Mouse (Mus musculus): ENCODE data around the gene Sema5a. TPM values are rescaled to one million over a fixed set of nuclear protein-coding genes. Genes with fewer than 3 reads are reported as not detected.

Sema5a gene
- total RNA-seq, 1 experiment from 2014 or later: 23.0 TPM

- DNase-seq: no peak
Measured at GRCm38 (mm10) chr15:32247281-32247680, 2.7 kb downstream of the Sema5a start.

- DNase-seq: no peak
Measured at GRCm38 (mm10) chr15:32254806-32255205, 10.2 kb downstream of the Sema5a start.

DNA sequence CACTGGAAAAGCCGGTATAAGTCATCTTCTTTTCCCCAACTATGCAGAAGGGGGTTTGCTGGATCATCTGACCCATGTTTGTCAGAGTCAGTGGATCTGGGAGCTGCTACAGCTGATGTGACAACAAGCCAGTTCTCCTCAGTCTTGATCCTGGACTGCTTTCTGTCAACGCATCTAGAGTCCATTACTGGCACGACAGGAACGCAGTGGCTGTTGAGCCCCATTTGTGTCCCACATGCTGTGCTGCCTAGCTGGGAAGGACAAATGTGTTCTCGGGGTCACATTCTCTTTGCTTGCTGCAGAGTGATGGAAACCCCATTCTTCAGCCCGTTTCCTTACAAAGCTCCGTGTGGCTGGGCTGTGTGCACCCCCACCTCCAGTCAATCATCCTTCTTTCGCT lies 12.7 kb downstream of the Sema5a start:
- no peak for DNase-seq

DNA sequence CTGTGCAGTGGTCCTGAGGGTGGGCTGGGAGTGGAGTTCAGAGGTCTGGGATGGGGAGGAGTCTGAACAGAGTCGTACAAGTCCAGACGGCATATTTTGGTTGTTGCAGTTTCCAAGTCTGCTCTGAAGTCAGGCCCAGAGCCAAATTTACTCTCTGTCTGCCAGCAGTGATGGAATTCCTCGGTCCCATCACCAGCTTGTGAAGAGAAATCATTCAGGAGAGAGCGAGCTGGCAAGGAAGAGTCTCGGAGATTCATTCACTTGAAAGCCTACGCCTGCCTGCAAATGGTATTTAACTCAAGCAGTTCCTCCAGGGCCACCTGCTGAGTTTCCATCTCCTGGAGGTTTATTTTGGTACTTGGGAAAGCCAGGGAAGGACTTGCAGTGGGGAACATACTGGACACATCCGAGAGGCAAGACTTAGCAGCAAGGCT lies 13.3 kb downstream of the Sema5a start:
- peak; percentile 17 for DNase-seq

- no peak for DNase-seq
Measured at GRCm38 (mm10) chr15:32259362-32260096, 14.9 kb downstream of the Sema5a start.

DNA sequence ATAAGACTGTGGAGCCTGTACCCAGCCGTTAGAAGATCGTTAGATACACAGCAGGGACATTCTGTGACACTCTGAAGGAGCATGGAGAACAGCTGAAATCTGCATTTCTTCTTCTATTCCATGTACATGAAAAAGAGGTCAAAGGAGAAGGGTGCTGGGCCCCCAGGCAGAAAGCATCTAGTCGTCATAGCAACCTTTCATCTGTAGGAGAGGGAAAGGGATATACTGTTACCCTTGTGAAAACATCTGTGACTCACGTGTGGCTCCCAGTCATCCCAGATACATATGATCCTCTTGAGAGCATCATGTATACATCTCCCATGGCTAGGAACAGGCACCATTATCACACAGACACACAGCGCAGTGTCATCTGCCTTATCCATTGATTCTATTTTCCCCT lies 16.3 kb downstream of the Sema5a start:
- DNase-seq: no peak

- DNase-seq: no peak
Measured at GRCm38 (mm10) chr15:32263651-32264050, 19.0 kb downstream of the Sema5a start.

DNA sequence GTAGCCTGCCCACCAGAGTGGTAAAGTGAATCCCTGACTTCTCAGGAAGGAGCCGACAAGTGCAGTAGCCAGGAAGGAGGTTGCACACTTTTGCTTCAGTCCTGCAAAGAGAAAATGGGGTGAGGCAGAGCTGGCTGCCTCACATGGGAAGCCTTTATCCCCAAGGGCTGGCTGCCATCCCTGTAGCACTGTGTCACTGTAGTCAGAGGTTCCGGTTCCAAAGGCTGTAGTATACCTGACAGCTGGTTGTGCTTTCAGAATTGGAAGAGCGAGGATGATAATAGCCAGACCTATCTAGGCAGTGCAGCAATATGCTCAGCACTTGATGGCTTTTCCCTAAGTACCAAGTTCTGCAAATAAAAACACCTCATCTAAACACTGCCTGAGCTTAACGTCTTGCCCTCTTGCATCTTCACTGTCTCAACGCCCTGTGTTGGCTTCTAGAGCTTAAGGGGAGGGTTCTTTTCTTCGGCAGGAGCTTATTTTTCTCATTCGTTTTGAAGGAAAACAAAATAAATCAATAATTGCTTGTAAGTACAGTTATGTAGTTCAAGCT lies 20.3 kb downstream of the Sema5a start:
- DNase-seq: no peak

- peak; percentile 41 for DNase-seq
Measured at GRCm38 (mm10) chr15:32265378-32265934, 20.8 kb downstream of the Sema5a start.

DNA sequence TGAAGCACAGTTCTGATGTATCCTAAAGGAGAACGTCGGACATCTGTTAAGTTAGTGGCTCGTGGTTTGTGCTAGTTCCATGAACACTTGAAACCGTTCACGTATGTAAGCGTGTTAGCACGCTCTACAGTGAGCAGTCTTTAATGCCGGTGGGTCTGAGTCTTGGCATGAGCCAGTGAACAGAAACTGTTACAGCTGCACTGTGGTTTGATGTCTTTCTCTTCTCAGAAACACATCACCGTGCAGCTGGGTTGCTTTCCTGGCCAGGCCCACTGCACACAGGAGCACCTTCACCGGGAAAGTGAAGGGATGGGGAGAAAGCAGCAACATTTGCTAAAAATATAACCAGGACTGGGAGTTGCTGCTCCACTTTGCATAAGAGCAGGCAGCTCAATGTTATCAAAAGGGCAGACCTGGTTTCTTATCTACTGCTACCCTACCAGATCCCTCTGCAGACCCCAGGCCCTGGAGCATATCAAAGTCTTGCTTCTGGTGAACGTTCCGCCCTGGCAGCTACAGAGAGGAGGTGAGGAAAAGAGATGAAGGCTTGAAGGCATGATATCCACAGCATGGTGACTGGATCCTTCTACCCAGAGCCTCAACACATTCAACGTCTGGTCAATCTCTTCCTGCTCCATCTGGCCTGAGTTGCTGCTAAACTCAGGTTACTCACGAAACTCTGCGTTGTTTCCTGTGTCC lies 21.7 kb downstream of the Sema5a start:
- no peak for DNase-seq

DNA sequence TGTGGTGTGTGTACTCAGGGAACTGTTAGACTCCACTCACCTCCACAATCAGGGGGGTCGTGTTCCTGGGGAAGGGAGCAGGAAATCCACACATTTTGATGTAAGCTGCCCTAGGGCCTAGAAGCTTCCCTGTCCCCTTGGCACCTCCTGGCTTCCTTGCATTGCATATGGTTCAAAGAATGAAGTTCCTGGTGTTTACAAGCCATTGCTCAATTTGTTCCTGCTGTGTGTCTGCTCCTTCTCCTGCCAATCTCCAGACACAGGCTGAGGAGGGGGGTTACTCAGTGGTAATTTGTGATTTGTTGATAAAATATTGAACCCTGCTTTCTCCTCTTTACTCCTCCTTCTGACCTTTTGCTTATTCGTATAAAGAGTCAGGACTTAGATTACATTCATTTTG lies 25.5 kb downstream of the Sema5a start:
- DNase-seq: no peak

- no peak for DNase-seq
Measured at GRCm38 (mm10) chr15:32273925-32274324, 29.3 kb downstream of the Sema5a start.

- DNase-seq: no peak
Measured at GRCm38 (mm10) chr15:32275020-32275419, 30.4 kb downstream of the Sema5a start.

- DNase-seq: no peak
Measured at GRCm38 (mm10) chr15:32278600-32278999, 34.0 kb downstream of the Sema5a start.

DNA sequence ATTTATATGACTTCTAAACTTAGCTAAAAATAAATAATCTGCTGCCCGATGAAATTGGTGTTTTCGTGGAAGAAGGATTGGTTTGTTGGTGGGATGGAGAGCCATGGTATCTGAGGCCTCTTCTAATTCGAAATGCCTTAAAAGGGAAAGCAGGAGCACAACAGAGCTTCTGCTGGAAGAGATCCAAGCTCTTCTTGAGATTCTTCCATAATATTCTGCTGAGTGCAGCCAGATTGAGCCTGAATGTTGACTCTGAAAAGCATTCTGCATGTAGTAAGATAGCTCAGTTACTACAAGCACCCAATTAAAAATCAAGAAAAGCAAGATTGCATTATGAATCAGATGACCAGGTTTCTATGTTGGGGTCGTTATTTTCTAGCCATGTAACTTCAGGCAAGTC lies 36.8 kb downstream of the Sema5a start:
- DNase-seq: no peak

- no peak for DNase-seq
Measured at GRCm38 (mm10) chr15:32284688-32285087, 40.1 kb downstream of the Sema5a start.

GRCm38 (mm10) chr15:32286296-32286695 lies 41.7 kb downstream of the Sema5a start:
- DNase-seq: no peak

DNA sequence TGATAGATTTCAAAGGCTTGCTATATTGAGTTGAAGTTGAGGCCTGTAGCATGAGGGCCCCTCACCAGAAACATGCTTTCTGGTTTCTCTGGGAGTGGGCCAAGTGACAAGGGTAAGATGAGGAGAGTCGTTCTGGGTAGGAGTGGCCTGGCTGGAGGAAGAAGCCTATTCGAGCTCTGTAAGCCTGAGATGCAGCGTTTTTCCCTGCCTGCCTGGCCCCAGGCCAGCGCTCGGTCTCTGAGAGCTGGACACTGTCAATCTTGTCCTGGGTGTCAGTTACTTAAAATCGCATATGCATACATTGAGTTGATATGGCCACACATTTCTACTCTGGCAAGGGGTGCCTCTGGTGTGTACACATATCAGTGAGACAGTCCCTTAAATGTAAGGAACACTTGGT lies 43.9 kb downstream of the Sema5a start:
- peak; percentile 70 for DNase-seq

DNA sequence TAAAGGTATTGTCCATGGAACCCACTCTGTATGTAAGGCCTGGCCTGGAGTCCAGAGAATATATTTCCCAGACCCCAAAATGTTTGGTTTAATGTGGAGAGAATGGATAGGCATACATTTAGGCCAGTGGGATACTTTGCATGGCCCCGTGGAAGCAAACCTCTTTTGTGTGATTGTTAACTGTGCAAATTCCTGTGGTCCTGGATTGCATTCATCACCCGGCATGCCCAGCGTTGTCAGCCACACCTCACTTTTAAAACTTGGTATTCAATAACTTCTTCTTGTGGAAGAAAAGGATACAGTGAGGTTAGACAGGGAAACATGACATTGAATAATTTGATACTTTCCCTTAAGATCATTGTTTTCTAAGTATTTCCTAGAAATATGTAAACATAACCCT lies 46.4 kb downstream of the Sema5a start:
- no peak for DNase-seq

GRCm38 (mm10) chr15:32296523-32296922 lies 51.9 kb downstream of the Sema5a start:
- DNase-seq: peak; percentile 6

DNA sequence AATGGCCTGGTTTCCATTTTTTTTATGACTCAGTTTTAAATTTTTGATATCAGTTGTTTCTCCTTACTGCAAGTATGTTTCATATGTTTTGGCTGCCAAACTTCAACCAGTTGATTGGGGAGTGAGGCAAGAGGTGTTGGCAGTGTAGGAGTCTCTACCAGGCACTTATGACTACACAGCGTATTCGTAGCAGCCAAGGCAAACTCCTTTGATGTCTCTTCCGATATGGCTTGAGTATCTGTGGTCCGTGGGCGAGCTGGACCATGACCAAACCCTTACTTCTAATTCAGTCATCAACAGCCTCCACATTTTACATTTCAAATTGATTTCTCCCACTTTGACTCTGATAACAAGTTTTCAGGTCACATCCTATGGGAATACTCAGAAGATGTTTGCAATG lies 52.7 kb downstream of the Sema5a start:
- no peak for DNase-seq

- no peak for DNase-seq
Measured at GRCm38 (mm10) chr15:32298525-32298924, 53.9 kb downstream of the Sema5a start.

DNA sequence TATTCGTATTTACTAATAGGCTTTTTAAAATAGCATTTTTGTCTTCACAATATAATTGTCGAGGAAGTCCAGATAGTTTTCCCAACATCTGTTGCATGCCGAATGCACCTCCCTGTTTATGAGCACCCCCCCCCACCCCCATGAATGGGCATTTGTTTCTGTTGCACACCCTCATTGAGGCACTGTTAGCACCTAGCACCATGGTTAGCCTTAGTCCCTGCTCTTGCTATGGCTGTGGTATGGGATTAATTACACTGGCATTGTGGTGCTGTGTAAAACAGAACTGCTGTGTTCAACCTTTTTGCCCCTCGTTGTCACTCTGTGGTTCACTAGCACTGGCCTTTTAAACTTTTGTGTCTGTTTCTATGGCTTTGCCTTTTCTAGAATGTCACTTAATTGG lies 56.4 kb downstream of the Sema5a start:
- DNase-seq: no peak

All from adrenal gland, postnatal 14 days (tissue).